Mouse (Mus musculus) G1E (cell line): ENCODE results near the gene Mreg. TPM values are rescaled to one million over a fixed set of nuclear protein-coding genes. Genes with fewer than 3 reads are reported as not detected.
"Not testable (repeated sequence)": the region's sequence is repeated elsewhere in the genome, so short reads cannot be mapped to it uniquely, and the experiment has no call there.

Experiments used
- ATAC-seq: 2 replicates; pipeline ENCODE4 v1.8.0; 2016; ENCODE audit warnings: mild to moderate bottlenecking; ENCODE audit not compliant: insufficient number of reproducible peaks, poor library complexity, low FRiP score, severe bottlenecking; ENCODE audit errors: extremely low read depth
- DNase-seq: peaks from one replicate; pipeline ENCODE4 v3.0.0; 2012; ENCODE audit warnings: low spot score
- H3K27me3 ChIP-seq: 2 replicates; pipeline ENCODE4 v1.6.1; 2012; ENCODE audit warnings: mild to moderate bottlenecking, low read length, inconsistent platforms; ENCODE audit not compliant: insufficient read depth
- H3K36me3 ChIP-seq: replicated peaks from 2 replicates; pipeline ENCODE3; 2012; ENCODE audit warnings: mild to moderate bottlenecking, inconsistent platforms
- H3K4me1 ChIP-seq: 2 replicates; pipeline ENCODE4 v1.6.1; 2012; ENCODE audit warnings: low read depth, low read length, inconsistent platforms, mixed read lengths; ENCODE audit not compliant: insufficient read depth
- H3K4me3 ChIP-seq: 2 replicates; pipeline ENCODE4 v1.5.1; 2012; ENCODE audit warnings: low read depth, mild to moderate bottlenecking, inconsistent platforms, low read length, moderate library complexity, mixed read lengths
- H3K9me3 ChIP-seq: replicated peaks from 2 replicates; pipeline ENCODE4 v1.6.1; 2012; ENCODE audit warnings: inconsistent platforms
- CTCF ChIP-seq: IDR thresholded peaks from 2 replicates; pipeline ENCODE4 v1.5.1; 2012; ENCODE audit warnings: low read depth, low read length, inconsistent platforms, mixed read lengths
- GATA1 ChIP-seq: IDR thresholded peaks from 2 replicates; pipeline ENCODE4 v1.6.1; 2012; ENCODE audit warnings: borderline replicate concordance, low read length, inconsistent platforms, mixed read lengths
- GATA2 ChIP-seq: IDR thresholded peaks from 2 replicates; pipeline ENCODE4 v1.6.1; 2012; ENCODE audit warnings: low read depth, low read length, inconsistent platforms, borderline replicate concordance
- POLR2AphosphoS5 ChIP-seq: IDR thresholded peaks from 2 replicates; pipeline ENCODE4 v1.6.1; 2012; ENCODE audit warnings: low read depth, low read length, inconsistent platforms; ENCODE audit not compliant: insufficient replicate concordance
- TAL1 ChIP-seq: conservative IDR thresholded peaks from 2 replicates; pipeline ENCODE4 v1.6.1; 2012; ENCODE audit warnings: low read depth, low read length, inconsistent platforms, mixed read lengths
- polyA plus RNA-seq: library from polyadenylated mRNA; stranded (reverse); fragments of >175 nt; gene quantifications from 2 replicates; pipeline ENCODE4 v1.2.3, GENCODE M21; 2012
- total RNA-seq, 2 experiments: library from RNA; stranded (forward) in 1 of 2; stranded (reverse) in 1 of 2; fragments of 200-1000 nt in 1 of 2; fragments of >200 nt in 1 of 2; fragmentation: Nextera tagmentation in 1 of 2; gene quantifications; 2 replicates each; pipeline ENCODE4 v1.2.3; 2014 to 2017

Gene Mreg
- total and polyA plus RNA-seq, 3 experiments: 0.05 TPM; not detected in 2

GRCm38 (mm10) chr1:72226172-72226886, 14.2 kb upstream of the Mreg start:
- H3K36me3 ChIP-seq: no peaks in the 10 kb centered on the region
- ATAC-seq: peak; percentile 85
- peak; percentile 74 for DNase-seq
- H3K27me3 ChIP-seq: peaks cover 32% of the 10 kb centered on the region
- peaks cover 6% of the 10 kb centered on the region for H3K9me3 ChIP-seq
- H3K4me1 ChIP-seq: peaks cover 21% of the 10 kb centered on the region
- TF ChIP-seq GATA1 (no peak), GATA2 (no peak), POLR2AphosphoS5 (peak; percentile 98; the same call in 1 of the 2 replicates), TAL1 (no peak)
- no peak overlapping the region for H3K4me3 ChIP-seq

GRCm38 (mm10) chr1:72225720-72226171, 13.6 kb upstream of the Mreg start:
- Histone ChIP-seq H3K27me3 (peaks cover 38% of the 10 kb centered on the region), H3K4me3 (peak overlapping the region; percentile 72), H3K4me1 (peaks cover 21% of the 10 kb centered on the region)
- H3K36me3 ChIP-seq, H3K9me3 ChIP-seq: not testable (repeated sequence)
- DNase-seq (peak; percentile 73), ATAC-seq (peak; percentile 45)

DNA sequence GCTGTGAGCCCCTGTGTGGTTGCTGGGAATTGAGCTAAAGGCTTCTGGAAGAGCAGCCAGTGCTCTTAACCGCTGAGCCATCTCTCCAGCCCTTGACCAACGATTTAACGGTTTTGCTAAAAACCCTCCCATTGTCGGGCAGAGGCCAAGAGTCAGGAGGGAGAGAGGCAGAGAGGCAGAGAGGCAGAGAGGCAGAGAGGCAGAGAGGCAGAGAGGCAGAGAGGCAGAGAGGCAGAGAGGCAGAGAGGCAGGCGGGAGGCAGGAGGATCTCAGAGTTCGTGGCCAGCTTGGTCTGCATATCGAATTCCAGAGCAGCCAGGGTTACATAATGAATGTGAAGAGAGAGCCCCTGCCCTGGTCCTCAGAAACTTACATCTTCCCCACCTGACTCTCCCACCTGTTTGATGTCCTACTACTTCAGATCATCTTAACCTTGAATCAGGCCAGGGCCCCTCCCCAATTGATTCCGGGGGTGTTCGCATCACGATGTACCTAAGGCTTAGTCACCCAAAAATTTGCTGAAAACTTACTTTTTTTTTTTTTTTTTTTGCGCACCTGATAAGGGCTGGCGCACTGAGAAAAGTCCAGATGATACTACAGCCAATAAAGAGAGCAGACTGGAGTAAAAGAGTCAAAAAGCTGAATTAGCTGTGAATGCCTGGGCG, 13.1 kb upstream of the Mreg start:
- ATAC-seq (no peak), DNase-seq (no peak)
- TF ChIP-seq TAL1: no peak
- no peak for TF ChIP-seq CTCF
- no peak for TF ChIP-seq GATA1
- TF ChIP-seq POLR2AphosphoS5: no peak
- TF ChIP-seq GATA2: no peak
- peaks cover 38% of the 10 kb centered on the region for H3K27me3 ChIP-seq
- no peaks in the 10 kb centered on the region for H3K36me3 ChIP-seq
- H3K4me3 ChIP-seq: peak overlapping the region; percentile 72
- peaks cover 6% of the 10 kb centered on the region for H3K9me3 ChIP-seq
- H3K4me1 ChIP-seq: peaks cover 21% of the 10 kb centered on the region

- peaks cover 51% of the 10 kb centered on the region for H3K27me3 ChIP-seq
- no peak overlapping the region for H3K4me3 ChIP-seq
- ATAC-seq (no peak), DNase-seq (no peak)
- no peaks in the 10 kb centered on the region for H3K36me3 ChIP-seq
- TF ChIP-seq CTCF (no peak), TAL1 (no peak), POLR2AphosphoS5 (no peak), GATA1 (no peak), GATA2 (no peak)
- H3K4me1 ChIP-seq: peaks cover 2% of the 10 kb centered on the region
- H3K9me3 ChIP-seq: no peaks in the 10 kb centered on the region
Observed at GRCm38 (mm10) chr1:72220008-72220407, 7.9 kb upstream of the Mreg start.

- DNase-seq (no peak), ATAC-seq (no peak)
- Histone ChIP-seq H3K9me3 (no peaks in the 10 kb centered on the region), H3K36me3 (no peaks in the 10 kb centered on the region), H3K4me1 (no peaks in the 10 kb centered on the region), H3K4me3 (no peak overlapping the region), H3K27me3 (peaks cover 47% of the 10 kb centered on the region)
- no peak for TF ChIP-seq POLR2AphosphoS5
- TF ChIP-seq GATA2: no peak
- no peak for TF ChIP-seq CTCF
- no peak for TF ChIP-seq GATA1
- TF ChIP-seq TAL1: no peak
Observed at GRCm38 (mm10) chr1:72219116-72219515, 7.0 kb upstream of the Mreg start.

DNA sequence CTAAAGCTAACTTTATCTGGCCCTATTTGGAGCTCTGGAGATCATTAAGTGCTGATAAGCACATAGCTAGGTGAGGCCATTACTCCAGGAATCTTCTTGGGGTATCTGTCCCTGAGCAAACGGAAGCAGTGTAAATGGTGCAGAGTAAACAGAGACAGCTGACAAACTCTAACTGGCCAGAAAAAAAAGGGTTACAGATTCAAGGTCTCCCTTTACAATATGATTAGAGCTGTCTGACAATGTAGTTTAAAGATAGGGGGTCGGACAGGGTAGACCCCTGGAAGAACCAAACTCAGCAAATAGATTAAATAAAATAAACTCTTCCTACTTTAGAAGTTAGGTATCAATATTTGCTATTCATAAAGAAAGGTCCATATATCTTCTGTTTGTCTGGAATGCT, 6.5 kb upstream of the Mreg start:
- DNase-seq (no peak), ATAC-seq (no peak)
- H3K4me3 ChIP-seq: no peak overlapping the region
- peaks cover 42% of the 10 kb centered on the region for H3K27me3 ChIP-seq
- no peaks in the 10 kb centered on the region for H3K36me3 ChIP-seq
- TF ChIP-seq POLR2AphosphoS5: no peak
- TF ChIP-seq GATA1: no peak
- TF ChIP-seq TAL1: no peak
- no peak for TF ChIP-seq CTCF
- no peak for TF ChIP-seq GATA2
- no peaks in the 10 kb centered on the region for H3K4me1 ChIP-seq
- no peaks in the 10 kb centered on the region for H3K9me3 ChIP-seq
